Mouse (Mus musculus) stomach, embryonic 16.5 days (tissue): ENCODE measurements at regions not wholly inside any gene's neighbourhood (a gene's known extent, or its start where the extent isn't known, plus 50 kb on each side); places are given as distances from the start of the nearest gene placed in this dataset.

Source experiments
- ATAC-seq: fragments of 200-750 bp; cut with Nextera tagmentation; 2 replicates; pipeline ENCODE4 v1.8.0; 2017; ENCODE audit warnings: moderate number of reproducible peaks, moderate TSS enrichment; ENCODE audit not compliant: insufficient read depth, low FRiP score
- H3K27ac ChIP-seq: fragments of 300-500 bp; sonication (generic); 2 replicates; pipeline ENCODE4 v1.5.1; 2014; ENCODE audit warnings: low read length
- H3K27me3 ChIP-seq: fragments of 300-500 bp; sonication (generic); 2 replicates; pipeline ENCODE4 v1.6.1; 2014; ENCODE audit warnings: low read length, control low read depth, mixed read lengths; ENCODE audit not compliant: control insufficient read depth, insufficient read depth
- H3K36me3 ChIP-seq: fragments of 300-500 bp; sonication (generic); 2 replicates; pipeline ENCODE4 v1.6.1; 2014; ENCODE audit warnings: low read length; ENCODE audit not compliant: control insufficient read depth, insufficient read depth
- H3K4me1 ChIP-seq: fragments of 300-500 bp; sonication (generic); 2 replicates; pipeline ENCODE4 v1.6.1; 2014; ENCODE audit warnings: low read length, control low read depth, mixed read lengths; ENCODE audit not compliant: control insufficient read depth, insufficient read depth
- H3K4me2 ChIP-seq: fragments of 300-500 bp; sonication (generic); 2 replicates; pipeline ENCODE4 v1.6.1; 2014; ENCODE audit warnings: low read depth, low read length, mixed read lengths
- H3K4me3 ChIP-seq: fragments of 300-500 bp; sonication (generic); replicated peaks from 2 replicates; pipeline ENCODE4 v1.5.1; 2014; ENCODE audit warnings: mild to moderate bottlenecking, low read length
- H3K9ac ChIP-seq: fragments of 300-500 bp; sonication (generic); 2 replicates; pipeline ENCODE4 v1.6.1; 2014; ENCODE audit warnings: low read length
- H3K9me3 ChIP-seq: fragments of 300-500 bp; sonication (generic); replicated peaks from 2 replicates; pipeline ENCODE4 v1.6.1; 2016; ENCODE audit warnings: low read length, control low read depth; ENCODE audit not compliant: control insufficient read depth
- WGBS: fragments of 180-500 bp; shearing (Covaris S2); extraction: QIAGEN DNeasy Blood & Tissue Kit; methylation state at CpG from one replicate; pipeline ENCODE4 v1.1.7; 2014; 5-methylcytosine and 5-hydroxymethylcytosine counted together

- H3K9ac ChIP-seq = no peak overlapping the region
- H3K27ac ChIP-seq = no peak overlapping the region
- 69% methylated on average over 2 of the region's 2 CpGs for WGBS
- H3K27me3 ChIP-seq = no peaks in the 10 kb centered on the region
- H3K9me3 ChIP-seq = no peaks in the 10 kb centered on the region
- 0 out of 2 replicates have a peak, but pooled peaks cover 5% of the 10 kb centered on the region for H3K4me1 ChIP-seq
- no peak for ATAC-seq
- H3K36me3 ChIP-seq = no peaks in the 10 kb centered on the region
- H3K4me3 ChIP-seq = no peak overlapping the region
- H3K4me2 ChIP-seq = no peak overlapping the region
These were observed 58.3 kb upstream of the Ccdc39 start for GRCm38 (mm10) chr3:33902431-33902830.

- 77% methylated on average over 8 of the region's 8 CpGs for WGBS
- Histone ChIP-seq H3K27me3 (no peaks in the 10 kb centered on the region), H3K4me1 (0 out of 2 replicates have a peak, but pooled peaks cover 5% of the 10 kb centered on the region), H3K4me2 (no peak overlapping the region), H3K4me3 (no peak overlapping the region), H3K9me3 (no peaks in the 10 kb centered on the region), H3K9ac (no peak overlapping the region), H3K27ac (no peak overlapping the region), H3K36me3 (no peaks in the 10 kb centered on the region)
- ATAC-seq = no peak
These were observed 59.2 kb upstream of the Ccdc39 start for GRCm38 (mm10) chr3:33903326-33903725.

GRCm38 (mm10) chr3:33903816-33904215, 59.7 kb upstream of the Ccdc39 start:
- no peak overlapping the region for H3K9ac ChIP-seq
- H3K4me2 ChIP-seq = no peak overlapping the region
- no peak for ATAC-seq
- H3K36me3 ChIP-seq = no peaks in the 10 kb centered on the region
- no peaks in the 10 kb centered on the region for H3K9me3 ChIP-seq
- 0 out of 2 replicates have a peak, but pooled peaks cover 5% of the 10 kb centered on the region for H3K4me1 ChIP-seq
- no peak overlapping the region for H3K4me3 ChIP-seq
- no peaks in the 10 kb centered on the region for H3K27me3 ChIP-seq
- WGBS = 44% methylated on average over 4 of the region's 4 CpGs
- H3K27ac ChIP-seq = no peak overlapping the region

GRCm38 (mm10) chr3:33904854-33905678, 61.0 kb upstream of the Ccdc39 start:
- 38% methylated on average over 22 of the region's 22 CpGs for WGBS

GRCm38 (mm10) chr3:33905679-33906007, 61.5 kb upstream of the Ccdc39 start:
- H3K9me3 ChIP-seq = no peaks in the 10 kb centered on the region
- no peak overlapping the region for H3K9ac ChIP-seq
- no peak overlapping the region for H3K4me3 ChIP-seq
- no peaks in the 10 kb centered on the region for H3K36me3 ChIP-seq
- no peak overlapping the region for H3K4me2 ChIP-seq
- WGBS = 53% methylated on average over 5 of the region's 5 CpGs
- H3K27ac ChIP-seq = peak overlapping the region; percentile 60
- no peak for ATAC-seq
- H3K4me1 ChIP-seq = 0 out of 2 replicates have a peak, but pooled peaks cover 5% of the 10 kb centered on the region
- no peaks in the 10 kb centered on the region for H3K27me3 ChIP-seq

More at GRCm38 (mm10) chr3:33904854-33905678, 61.0 kb upstream of the Ccdc39 start:
- Histone ChIP-seq H3K9me3 (no peaks in the 10 kb centered on the region), H3K9ac (no peak overlapping the region), H3K4me3 (peak overlapping the region; percentile 13; the same call in 1 of the 2 replicates), H3K27me3 (no peaks in the 10 kb centered on the region), H3K4me2 (peak overlapping the region; percentile 33), H3K36me3 (no peaks in the 10 kb centered on the region), H3K27ac (peak overlapping the region; percentile 60), H3K4me1 (0 out of 2 replicates have a peak, but pooled peaks cover 5% of the 10 kb centered on the region)
- ATAC-seq = peak; percentile 77; the same call in 1 of the 2 replicates

GRCm38 (mm10) chr3:33907061-33907460, 63.0 kb upstream of the Ccdc39 start:
- Histone ChIP-seq H3K4me2 (no peak overlapping the region), H3K36me3 (no peaks in the 10 kb centered on the region), H3K27me3 (no peaks in the 10 kb centered on the region), H3K9me3 (no peaks in the 10 kb centered on the region), H3K27ac (no peak overlapping the region), H3K9ac (no peak overlapping the region), H3K4me3 (no peak overlapping the region), H3K4me1 (0 out of 2 replicates have a peak, but pooled peaks cover 5% of the 10 kb centered on the region)
- 84% methylated on average over 8 of the region's 8 CpGs for WGBS
- no peak for ATAC-seq

GRCm38 (mm10) chr3:33911559-33911958, 67.4 kb upstream of the Ccdc39 start:
- no peak overlapping the region for H3K4me3 ChIP-seq
- no peaks in the 10 kb centered on the region for H3K36me3 ChIP-seq
- ATAC-seq = no peak

GRCm38 (mm10) chr3:33913470-33913869, 69.4 kb upstream of the Ccdc39 start:
- Histone ChIP-seq H3K4me3 (no peak overlapping the region), H3K9me3 (no peaks in the 10 kb centered on the region), H3K27ac (peak overlapping the region; percentile 55; the same call in 1 of the 2 replicates), H3K36me3 (no peaks in the 10 kb centered on the region), H3K4me2 (no peak overlapping the region), H3K9ac (no peak overlapping the region), H3K27me3 (no peaks in the 10 kb centered on the region), H3K4me1 (no peaks in the 10 kb centered on the region)
- ATAC-seq = peak; percentile 64; the same call in 1 of the 2 replicates
- WGBS = 61% methylated on average over 5 of the region's 5 CpGs

More at GRCm38 (mm10) chr3:33911559-33911958, 67.4 kb upstream of the Ccdc39 start:
- Histone ChIP-seq H3K4me1 (no peaks in the 10 kb centered on the region), H3K27ac (no peak overlapping the region), H3K27me3 (no peaks in the 10 kb centered on the region), H3K9ac (no peak overlapping the region), H3K9me3 (no peaks in the 10 kb centered on the region), H3K4me2 (no peak overlapping the region)
- WGBS = 82% methylated on average over 9 of the region's 9 CpGs

- WGBS = 62% methylated on average over 9 of the region's 9 CpGs
These were observed 70.3 kb upstream of the Ccdc39 start for GRCm38 (mm10) chr3:33914386-33914785.

More at GRCm38 (mm10) chr3:33914386-33914785, 70.3 kb upstream of the Ccdc39 start:
- no peak overlapping the region for H3K9ac ChIP-seq
- no peak for ATAC-seq
- no peak overlapping the region for H3K4me3 ChIP-seq
- H3K27me3 ChIP-seq = no peaks in the 10 kb centered on the region
- no peak overlapping the region for H3K4me2 ChIP-seq
- no peaks in the 10 kb centered on the region for H3K36me3 ChIP-seq
- H3K4me1 ChIP-seq = no peaks in the 10 kb centered on the region
- no peak overlapping the region for H3K27ac ChIP-seq
- H3K9me3 ChIP-seq = no peaks in the 10 kb centered on the region
